Mouse (Mus musculus) forebrain, embryonic 13.5 days (tissue): ENCODE measurements at regions not wholly inside any gene's neighbourhood (a gene's known extent, or its start where the extent isn't known, plus 50 kb on each side); places are given as distances from the start of the nearest gene placed in this dataset.

Source experiments
- ATAC-seq: fragments of 200-750 bp; cut with Nextera tagmentation; 2 replicates; pipeline ENCODE4 v1.8.0; 2017
- H3K27ac ChIP-seq: fragments of 300-500 bp; sonication (generic); 2 replicates; pipeline ENCODE4 v1.5.1; 2015; ENCODE audit warnings: inconsistent platforms, mild to moderate bottlenecking, moderate library complexity
- H3K27me3 ChIP-seq: fragments of 300-500 bp; sonication (generic); 2 replicates; pipeline ENCODE4 v1.6.1; 2015; ENCODE audit warnings: mild to moderate bottlenecking, inconsistent platforms
- H3K36me3 ChIP-seq: fragments of 300-500 bp; sonication (generic); 2 replicates; pipeline ENCODE4 v1.6.1; 2015; ENCODE audit warnings: mild to moderate bottlenecking, inconsistent platforms; ENCODE audit not compliant: poor library complexity, severe bottlenecking
- H3K4me1 ChIP-seq: fragments of 300-500 bp; sonication (generic); 2 replicates; pipeline ENCODE4 v1.6.1; 2015; ENCODE audit warnings: inconsistent platforms
- H3K4me2 ChIP-seq: fragments of 300-500 bp; sonication (generic); 2 replicates; pipeline ENCODE4 v1.6.1; 2015; ENCODE audit warnings: inconsistent platforms, mild to moderate bottlenecking, moderate library complexity
- H3K4me3 ChIP-seq: fragments of 300-500 bp; sonication (generic); 2 replicates; pipeline ENCODE4 v1.5.1; 2015; ENCODE audit warnings: mild to moderate bottlenecking, inconsistent platforms
- H3K9ac ChIP-seq: fragments of 300-500 bp; sonication (generic); 2 replicates; pipeline ENCODE4 v1.6.1; 2015; ENCODE audit warnings: mild to moderate bottlenecking, inconsistent platforms
- H3K9me3 ChIP-seq: fragments of 300-500 bp; sonication (generic); replicated peaks from 2 replicates; pipeline ENCODE4 v1.6.1; 2016; ENCODE audit warnings: inconsistent platforms
- WGBS: fragments of 180-500 bp; shearing (Covaris S2); methylation state at CpG from one replicate; pipeline ENCODE4 v1.1.7; 2015; 5-methylcytosine and 5-hydroxymethylcytosine counted together

DNA sequence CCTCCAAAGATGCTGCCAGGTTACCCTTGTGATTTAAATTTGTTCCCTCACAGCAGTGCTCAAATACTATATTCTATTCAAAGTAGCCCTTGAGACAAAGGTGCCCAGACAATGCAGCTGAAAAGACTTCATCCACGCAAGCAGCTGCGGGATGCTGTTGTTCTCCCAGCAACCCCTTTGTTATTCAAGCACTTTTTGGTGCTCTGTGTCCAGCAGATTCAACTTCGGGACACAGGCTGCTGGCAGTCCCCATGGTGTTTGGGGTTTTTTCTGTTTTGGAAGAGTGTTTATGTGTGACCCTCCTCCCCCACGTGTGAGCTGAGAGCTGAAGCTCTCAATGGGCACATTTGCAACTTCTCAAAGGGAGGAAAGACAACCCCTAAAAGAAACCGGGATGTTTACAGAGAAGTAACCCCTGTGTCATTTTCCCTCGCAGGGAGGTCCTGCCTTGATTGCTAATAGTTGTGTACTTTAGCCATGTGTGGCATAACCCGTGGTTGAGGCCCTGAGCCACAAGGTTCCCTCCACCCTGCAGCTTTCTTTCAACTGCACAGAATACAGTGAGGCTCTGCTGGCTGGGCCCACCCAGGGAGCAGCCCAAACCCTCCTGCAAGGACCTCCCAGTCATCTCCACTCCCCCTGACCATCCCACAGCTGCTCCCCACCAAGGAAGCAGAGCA is 108.9 kb downstream of the Hsd17b3 start:
- Histone ChIP-seq H3K9me3 (no peaks in the 10 kb centered on the region), H3K27me3 (peaks cover 99% of the 10 kb centered on the region), H3K9ac (no peak overlapping the region), H3K4me2 (no peak overlapping the region), H3K36me3 (no peaks in the 10 kb centered on the region), H3K27ac (no peak overlapping the region), H3K4me3 (no peak overlapping the region), H3K4me1 (peaks cover 21% of the 10 kb centered on the region)
- under 1% methylated on average over 7 of the region's 7 CpGs for WGBS
- ATAC-seq, result peak; percentile 50; the same call in 1 of the 2 replicates

DNA sequence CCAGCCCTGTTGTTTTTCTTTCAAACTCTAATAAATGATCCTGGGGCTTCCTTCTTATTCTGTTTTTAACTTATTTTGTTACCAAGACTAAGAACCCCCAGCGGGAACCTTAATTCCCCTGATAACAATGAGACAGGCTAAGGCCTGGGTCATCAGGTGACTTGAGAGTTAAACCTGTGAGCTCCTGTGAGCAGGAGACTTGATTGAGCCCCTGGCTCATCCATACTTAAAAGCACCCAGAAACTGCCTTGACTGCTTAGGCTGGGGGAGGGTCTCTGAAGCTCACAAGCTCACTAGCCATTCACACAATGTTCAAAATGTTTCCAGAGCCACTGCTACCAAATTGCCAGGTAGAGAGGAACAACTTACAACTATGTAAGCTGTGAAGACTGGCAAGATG is 109.4 kb downstream of the Hsd17b3 start:
- Histone ChIP-seq H3K9me3 (no peaks in the 10 kb centered on the region), H3K4me1 (peaks cover 16% of the 10 kb centered on the region), H3K4me2 (no peak overlapping the region), H3K36me3 (no peaks in the 10 kb centered on the region), H3K27ac (no peak overlapping the region), H3K4me3 (no peak overlapping the region), H3K9ac (no peak overlapping the region), H3K27me3 (peaks cover 99% of the 10 kb centered on the region)
- 5% methylated on average over 1 of the region's 1 CpGs for WGBS
- no peak for ATAC-seq

DNA sequence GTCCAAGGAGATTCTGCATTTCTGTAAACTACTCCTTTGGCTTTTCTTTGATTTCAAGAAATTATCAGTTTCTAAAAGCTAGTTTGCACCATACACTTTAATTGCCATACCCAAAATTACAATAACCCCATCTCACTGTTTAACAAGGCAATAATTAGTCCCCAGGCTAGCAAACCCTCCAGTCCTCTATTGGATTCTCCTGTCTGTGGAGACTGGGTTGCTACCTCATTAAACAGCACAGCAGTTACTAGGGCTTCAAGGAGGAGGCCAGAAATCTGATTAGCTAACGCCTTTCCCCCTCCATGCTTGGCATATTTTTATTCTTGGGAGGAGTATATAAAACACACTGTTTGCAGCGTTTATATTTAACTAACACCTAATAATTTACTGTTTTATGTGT is 119.1 kb downstream of the Hsd17b3 start:
- H3K4me2 ChIP-seq, result no peak overlapping the region
- H3K4me1 ChIP-seq, result no peaks in the 10 kb centered on the region
- H3K36me3 ChIP-seq, result no peaks in the 10 kb centered on the region
- no peak overlapping the region for H3K27ac ChIP-seq
- H3K27me3 ChIP-seq, result peaks cover 18% of the 10 kb centered on the region
- 62% methylated on average over 2 of the region's 2 CpGs for WGBS
- no peak for ATAC-seq
- H3K9ac ChIP-seq, result no peak overlapping the region
- no peak overlapping the region for H3K4me3 ChIP-seq
- H3K9me3 ChIP-seq, result no peaks in the 10 kb centered on the region

DNA sequence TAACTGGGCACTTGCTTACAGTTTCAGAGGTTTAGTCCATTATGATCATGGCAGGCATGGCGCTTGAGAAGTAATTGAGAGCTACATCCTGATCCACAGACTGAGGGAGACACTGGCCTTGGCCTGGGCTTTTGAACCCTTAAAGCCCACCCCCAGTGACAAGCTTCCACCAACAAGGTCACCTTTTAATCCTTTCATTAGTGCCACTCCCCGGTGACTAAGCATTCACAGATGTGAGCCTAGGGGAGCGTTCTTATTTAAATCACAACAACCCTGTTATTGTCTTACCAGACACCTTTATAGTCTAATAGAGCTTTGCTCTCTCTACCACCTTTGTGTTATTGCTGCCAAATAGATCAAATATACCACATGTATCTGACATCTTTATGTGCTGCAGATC is 120.4 kb downstream of the Hsd17b3 start:
- H3K9me3 ChIP-seq, result no peaks in the 10 kb centered on the region
- 48% methylated on average over 3 of the region's 3 CpGs for WGBS
- H3K27ac ChIP-seq, result no peak overlapping the region
- no peak overlapping the region for H3K4me3 ChIP-seq
- no peak overlapping the region for H3K4me2 ChIP-seq
- ATAC-seq, result no peak
- no peak overlapping the region for H3K9ac ChIP-seq
- 0 out of 2 replicates have a peak, but pooled peaks cover 9% of the 10 kb centered on the region for H3K27me3 ChIP-seq
- H3K4me1 ChIP-seq, result no peaks in the 10 kb centered on the region
- H3K36me3 ChIP-seq, result no peaks in the 10 kb centered on the region

GRCm38 (mm10) chr13:63957098-63957497 is 131.9 kb downstream of the Hsd17b3 start:
- ATAC-seq, result no peak
- WGBS, result 78% methylated on average over 5 of the region's 5 CpGs
- H3K4me2 ChIP-seq, result no peak overlapping the region
- H3K4me3 ChIP-seq, result no peak overlapping the region
- H3K27me3 ChIP-seq, result no peaks in the 10 kb centered on the region
- H3K36me3 ChIP-seq, result no peaks in the 10 kb centered on the region
- H3K9ac ChIP-seq, result no peak overlapping the region
- no peaks in the 10 kb centered on the region for H3K4me1 ChIP-seq
- no peak overlapping the region for H3K27ac ChIP-seq
- 0 out of 2 replicates have a peak, but pooled peaks cover 5% of the 10 kb centered on the region for H3K9me3 ChIP-seq

- no peak overlapping the region for H3K9ac ChIP-seq
- no peaks in the 10 kb centered on the region for H3K36me3 ChIP-seq
- WGBS, result 85% methylated on average over 2 of the region's 2 CpGs
- 0 out of 2 replicates have a peak, but pooled peaks cover 3% of the 10 kb centered on the region for H3K9me3 ChIP-seq
- no peaks in the 10 kb centered on the region for H3K4me1 ChIP-seq
- ATAC-seq, result no peak
- H3K4me2 ChIP-seq, result no peak overlapping the region
- H3K27me3 ChIP-seq, result 0 out of 2 replicates have a peak, but pooled peaks cover 1% of the 10 kb centered on the region
- no peak overlapping the region for H3K4me3 ChIP-seq
- no peak overlapping the region for H3K27ac ChIP-seq
These were observed 134.7 kb downstream of the Hsd17b3 start for GRCm38 (mm10) chr13:63954305-63954704.

GRCm38 (mm10) chr13:63951922-63952734 is 136.9 kb downstream of the Hsd17b3 start:
- no peak overlapping the region for H3K27ac ChIP-seq
- H3K4me2 ChIP-seq, result no peak overlapping the region
- no peak overlapping the region for H3K4me3 ChIP-seq
- 0 out of 2 replicates have a peak, but pooled peaks cover 6% of the 10 kb centered on the region for H3K27me3 ChIP-seq
- H3K4me1 ChIP-seq, result no peaks in the 10 kb centered on the region
- ATAC-seq, result no peak
- WGBS, result 71% methylated on average over 9 of the region's 9 CpGs
- no peak overlapping the region for H3K9ac ChIP-seq
- H3K9me3 ChIP-seq, result no peaks in the 10 kb centered on the region
- no peaks in the 10 kb centered on the region for H3K36me3 ChIP-seq

- no peaks in the 10 kb centered on the region for H3K4me1 ChIP-seq
- H3K36me3 ChIP-seq, result no peaks in the 10 kb centered on the region
- H3K27ac ChIP-seq, result no peak overlapping the region
- H3K4me3 ChIP-seq, result no peak overlapping the region
- H3K9ac ChIP-seq, result no peak overlapping the region
- WGBS, result 62% methylated on average over 8 of the region's 8 CpGs
- H3K4me2 ChIP-seq, result no peak overlapping the region
- no peaks in the 10 kb centered on the region for H3K9me3 ChIP-seq
- ATAC-seq, result no peak
- H3K27me3 ChIP-seq, result 0 out of 2 replicates have a peak, but pooled peaks cover 6% of the 10 kb centered on the region
These were observed 136.1 kb downstream of the Ercc6l2 start for GRCm38 (mm10) chr13:63951136-63951535.
